Mouse (Mus musculus): ENCODE measurements around the gene Tnfaip3.

The Tnfaip3 gene

DNA sequence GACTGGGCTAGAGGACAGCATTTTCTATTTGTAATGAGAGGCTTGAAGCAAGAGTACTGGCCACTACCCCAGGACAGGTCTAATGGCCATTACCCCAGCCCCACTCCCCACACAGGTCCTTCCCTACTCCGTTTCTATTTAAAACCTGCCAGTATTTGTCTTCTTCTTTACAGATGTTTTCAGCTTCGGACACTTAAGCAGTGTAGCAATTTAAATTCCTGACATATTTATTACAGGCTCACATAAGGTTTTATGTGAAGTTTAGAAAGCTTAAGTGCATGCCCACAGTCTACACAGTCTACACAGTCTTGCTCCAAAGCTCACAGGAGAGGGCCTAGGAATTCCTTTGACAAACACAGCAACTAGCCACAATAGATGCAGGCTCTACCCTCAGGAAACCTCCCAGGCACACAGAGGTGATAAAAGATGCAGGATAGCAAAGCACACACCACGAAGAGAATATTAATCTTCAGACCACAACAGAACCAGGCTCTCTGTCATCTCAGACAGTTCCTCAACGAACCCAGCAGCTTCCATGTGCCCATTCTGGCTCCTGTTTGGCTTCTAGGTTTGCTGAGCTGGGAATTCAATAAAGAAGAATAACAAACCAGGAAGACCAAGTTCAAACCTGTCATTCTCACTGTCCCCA is 1.5 kb upstream of the Tnfaip3 start:
- no peak for ATAC-seq (ENCODE audit: insufficient number of reproducible peaks, low FRiP score, low TSS enrichment)

GRCm38 (mm10) chr10:19014381-19015256 is 838 bp downstream of the Tnfaip3 start:
- ATAC-seq (ENCODE audit: insufficient number of reproducible peaks, low FRiP score, low TSS enrichment), result peak; percentile 6; the same call in 1 of the 2 replicates

- ATAC-seq (ENCODE audit: insufficient number of reproducible peaks, low FRiP score, low TSS enrichment), result no peak
Observed at GRCm38 (mm10) chr10:19013351-19013750, 2.1 kb downstream of the Tnfaip3 start.

DNA sequence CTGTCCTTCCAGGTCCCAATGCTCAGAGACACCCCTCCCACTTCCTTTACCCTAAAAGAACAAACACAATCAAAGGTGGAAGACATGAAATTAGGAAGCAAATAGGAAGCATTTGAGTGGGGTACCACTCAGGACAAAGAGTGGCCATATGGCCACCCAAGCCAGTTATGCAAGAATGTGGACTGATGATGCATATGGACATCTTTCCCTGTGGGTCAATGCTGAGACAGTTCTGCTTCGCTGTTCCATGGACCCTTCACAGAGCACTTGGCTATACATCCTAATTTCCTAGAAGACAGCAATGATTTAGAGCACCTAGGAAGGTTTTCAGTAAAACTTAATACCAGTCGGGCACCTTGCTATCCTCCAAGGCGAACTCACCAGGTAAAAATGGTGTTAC is 2.8 kb downstream of the Tnfaip3 start:
- no peak for ATAC-seq (ENCODE audit: insufficient number of reproducible peaks, low FRiP score, low TSS enrichment)

GRCm38 (mm10) chr10:19011832-19012440 is 3.5 kb downstream of the Tnfaip3 start:
- ATAC-seq (ENCODE audit: insufficient number of reproducible peaks, low FRiP score, low TSS enrichment), result no peak

- no peak for ATAC-seq (ENCODE audit: insufficient number of reproducible peaks, low FRiP score, low TSS enrichment)
Observed at GRCm38 (mm10) chr10:19010414-19010813, 5.0 kb downstream of the Tnfaip3 start.

DNA sequence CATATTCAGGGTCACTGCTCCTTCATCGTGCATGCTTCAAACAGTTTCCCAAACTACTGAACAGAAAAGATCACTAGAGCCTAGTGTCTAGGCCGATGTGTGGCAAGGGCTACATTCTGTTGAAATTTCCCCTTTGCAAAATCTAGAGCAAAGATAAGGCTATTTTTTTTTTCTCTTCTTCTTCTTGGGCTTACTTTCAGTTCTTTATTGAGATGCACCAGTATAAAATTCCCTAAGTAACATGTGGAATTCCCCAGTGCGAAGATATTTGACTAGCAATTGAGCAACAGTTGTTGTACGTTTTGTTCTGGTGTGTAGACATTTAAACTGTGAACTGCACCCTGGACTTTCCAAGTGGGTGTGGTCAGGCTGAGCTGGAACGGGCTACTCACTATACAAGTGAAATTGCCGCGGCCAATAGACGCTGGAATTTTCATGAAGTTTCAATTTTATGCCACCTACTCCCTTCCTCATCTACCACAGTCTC is 6.2 kb downstream of the Tnfaip3 start:
- no peak for ATAC-seq (ENCODE audit: insufficient number of reproducible peaks, low FRiP score, low TSS enrichment)

GRCm38 (mm10) chr10:19008607-19008940 is 6.9 kb downstream of the Tnfaip3 start:
- no peak for ATAC-seq (ENCODE audit: insufficient number of reproducible peaks, low FRiP score, low TSS enrichment)

- ATAC-seq (ENCODE audit: insufficient number of reproducible peaks, low FRiP score, low TSS enrichment), result no peak
Observed at GRCm38 (mm10) chr10:19007897-19008606, 7.4 kb downstream of the Tnfaip3 start.

DNA sequence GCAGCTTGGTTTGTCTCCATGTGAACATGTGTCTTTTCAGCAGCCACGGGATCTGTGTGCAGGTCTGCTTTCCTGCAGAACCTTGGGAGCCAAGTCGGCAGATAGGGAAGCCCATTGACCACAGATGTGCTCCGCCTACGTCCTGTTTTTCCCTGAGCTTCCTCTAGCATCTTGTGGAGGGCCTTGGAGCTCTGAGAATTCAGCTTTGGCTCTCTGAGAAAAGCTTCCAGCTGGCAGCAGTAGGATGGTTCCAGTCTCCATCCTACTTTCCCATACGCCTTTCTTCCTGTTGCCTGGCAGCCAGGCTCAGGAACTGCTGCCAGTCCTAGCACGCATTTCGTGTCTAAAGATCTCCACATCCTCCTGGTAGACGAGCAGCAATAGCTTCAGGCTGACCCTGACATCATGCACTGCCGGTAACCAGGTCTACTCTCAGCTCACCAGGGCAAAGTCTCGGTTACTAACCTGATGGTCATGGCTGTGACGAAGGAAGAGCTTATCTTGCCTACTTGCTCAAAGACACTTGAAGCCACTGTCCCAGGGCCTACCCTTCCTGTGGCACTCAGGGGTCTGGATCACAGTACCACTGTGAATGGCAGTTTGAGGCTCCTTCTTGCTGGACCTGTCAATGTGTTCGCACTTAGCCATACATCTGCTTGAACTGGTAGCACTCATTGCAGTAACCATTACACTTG is 13.2 kb downstream of the Tnfaip3 start:
- ATAC-seq (ENCODE audit: insufficient number of reproducible peaks, low FRiP score, low TSS enrichment), result no peak

DNA sequence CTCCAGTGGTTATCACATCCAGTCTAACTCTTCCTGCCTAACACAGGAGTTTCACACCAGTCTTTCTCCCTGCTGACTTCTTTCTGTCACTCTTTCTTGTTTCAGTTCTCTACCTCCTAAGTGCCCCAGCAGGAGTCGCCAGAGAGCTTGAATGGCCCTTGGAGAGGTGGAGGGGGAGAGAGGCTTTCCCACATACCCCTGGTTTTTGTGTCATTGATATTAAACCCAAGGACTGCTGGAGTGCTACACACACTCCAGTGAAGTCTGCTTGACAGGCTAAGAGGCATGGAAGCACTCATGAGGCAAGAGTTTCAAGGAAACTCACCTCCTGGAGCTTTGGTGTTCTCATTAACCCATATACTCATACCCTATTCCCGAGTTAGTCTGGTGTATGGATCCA is 16.0 kb downstream of the Tnfaip3 start:
- ATAC-seq (ENCODE audit: insufficient number of reproducible peaks, low FRiP score, low TSS enrichment), result no peak

DNA sequence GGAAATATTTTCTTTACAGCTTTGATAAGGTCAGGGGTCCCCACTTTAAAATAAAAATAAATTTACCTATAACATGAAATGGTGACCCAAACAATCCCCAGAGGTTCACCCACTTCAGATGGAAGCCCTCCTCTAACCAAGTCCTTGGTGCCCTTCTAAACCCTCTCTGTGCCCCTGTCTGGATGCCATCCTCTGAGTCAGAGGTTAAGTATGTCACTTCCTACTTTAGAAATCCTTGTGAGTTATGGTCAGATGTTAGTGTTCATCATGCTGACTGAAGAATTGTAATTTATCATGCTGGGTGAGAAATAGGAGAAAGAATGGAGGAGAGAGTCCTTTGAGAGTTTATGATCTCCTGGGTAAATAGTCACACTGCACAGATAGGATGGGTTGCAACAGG is 19.1 kb downstream of the Tnfaip3 start:
- ATAC-seq (ENCODE audit: insufficient number of reproducible peaks, low FRiP score, low TSS enrichment), result no peak

- no peak for ATAC-seq (ENCODE audit: insufficient number of reproducible peaks, low FRiP score, low TSS enrichment)
Observed at GRCm38 (mm10) chr10:18995465-18996261, 19.8 kb downstream of the Tnfaip3 start.

DNA sequence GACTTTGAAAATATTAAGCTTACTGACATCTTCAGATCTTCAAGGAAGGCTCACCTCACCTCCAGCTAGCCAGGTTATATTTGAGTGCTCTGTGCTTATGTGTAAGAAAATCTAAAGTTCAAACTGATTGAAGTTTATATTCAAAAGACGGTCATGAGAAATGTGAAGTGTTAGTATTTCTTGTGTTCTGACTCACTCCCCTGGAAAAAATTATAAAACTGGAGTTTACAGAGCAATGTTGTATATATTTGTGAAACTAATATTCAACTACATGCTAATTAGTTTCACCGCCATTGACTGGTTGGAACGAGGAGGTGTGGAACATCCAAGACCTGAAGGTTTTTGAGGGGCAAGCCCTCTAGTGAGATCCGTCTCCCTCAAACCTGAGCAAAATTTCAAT is 22.5 kb downstream of the Tnfaip3 start:
- no peak for ATAC-seq (ENCODE audit: insufficient number of reproducible peaks, low FRiP score, low TSS enrichment)

- no peak for ATAC-seq (ENCODE audit: insufficient number of reproducible peaks, low FRiP score, low TSS enrichment)
Observed at GRCm38 (mm10) chr10:18991057-18991456, 24.4 kb downstream of the Tnfaip3 start.

GRCm38 (mm10) chr10:18987907-18988199 is 27.6 kb downstream of the Tnfaip3 start:
- no peak for ATAC-seq (ENCODE audit: insufficient number of reproducible peaks, low FRiP score, low TSS enrichment)

DNA sequence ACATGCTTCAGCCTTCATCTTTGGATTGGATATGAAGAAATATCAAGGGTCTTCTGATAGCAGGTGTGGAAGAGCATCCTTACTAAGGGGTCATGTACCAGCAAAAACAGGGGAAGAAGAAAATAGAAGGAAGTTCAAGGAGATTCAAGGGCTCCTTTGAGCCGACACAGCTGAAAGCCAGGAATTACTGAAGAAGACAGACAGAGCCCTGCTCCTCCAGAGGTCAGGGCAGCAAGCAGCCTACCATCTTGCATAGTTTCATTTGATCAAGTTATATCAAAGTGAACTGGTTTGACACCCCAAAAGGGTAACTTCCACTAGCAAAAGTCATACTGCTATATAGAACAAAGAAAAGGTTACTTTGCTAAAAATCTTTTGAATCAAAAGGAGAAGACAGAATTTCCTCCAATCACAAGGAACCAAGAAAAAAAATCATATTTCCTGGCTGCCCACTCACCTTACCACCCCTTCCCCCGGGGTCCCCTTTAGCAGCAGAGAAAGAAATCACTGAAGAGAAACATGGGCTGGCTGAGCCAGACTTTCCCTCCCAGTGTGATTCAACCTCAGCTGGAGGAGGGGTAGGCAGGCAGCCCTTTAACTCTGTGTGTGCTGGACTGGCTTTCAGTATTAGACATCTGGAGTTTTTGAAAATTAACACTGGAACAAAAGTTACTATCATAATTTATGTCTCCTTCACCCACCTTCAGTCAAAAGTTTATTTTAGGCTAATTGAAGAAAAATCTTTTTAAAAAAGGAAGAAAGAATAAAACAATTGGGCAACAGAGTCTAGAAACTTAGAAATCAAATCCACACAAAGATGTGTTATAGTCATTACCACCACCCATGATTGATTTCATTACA is 28.2 kb downstream of the Tnfaip3 start:
- ATAC-seq (ENCODE audit: insufficient number of reproducible peaks, low FRiP score, low TSS enrichment), result no peak

GRCm38 (mm10) chr10:18985516-18985915 is 29.9 kb downstream of the Tnfaip3 start:
- no peak for ATAC-seq (ENCODE audit: insufficient number of reproducible peaks, low FRiP score, low TSS enrichment)

DNA sequence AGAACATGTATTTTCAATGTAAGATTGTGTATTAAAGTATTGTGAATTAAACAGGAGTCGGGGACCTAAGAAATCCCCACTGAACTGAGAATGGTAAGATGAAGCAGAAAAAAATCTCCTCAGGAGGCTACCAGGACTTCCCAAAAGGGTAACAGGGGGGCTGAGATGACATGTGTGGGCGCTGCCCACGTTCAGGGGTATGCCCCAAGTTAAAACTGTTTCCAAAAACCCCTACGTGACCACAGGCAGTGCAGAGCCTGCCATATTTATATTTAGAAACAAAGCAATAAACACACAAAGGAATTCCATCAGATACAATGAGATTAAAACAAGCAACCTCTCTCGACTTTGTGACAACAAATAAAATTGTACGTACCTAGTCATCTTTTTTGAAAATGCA is 31.9 kb downstream of the Tnfaip3 start:
- no peak for ATAC-seq (ENCODE audit: insufficient number of reproducible peaks, low FRiP score, low TSS enrichment)

All from cerebellum, adult (tissue).